Mouse (Mus musculus): ENCODE measurements around the gene Nr2f1.

Nr2f1 gene

DNA sequence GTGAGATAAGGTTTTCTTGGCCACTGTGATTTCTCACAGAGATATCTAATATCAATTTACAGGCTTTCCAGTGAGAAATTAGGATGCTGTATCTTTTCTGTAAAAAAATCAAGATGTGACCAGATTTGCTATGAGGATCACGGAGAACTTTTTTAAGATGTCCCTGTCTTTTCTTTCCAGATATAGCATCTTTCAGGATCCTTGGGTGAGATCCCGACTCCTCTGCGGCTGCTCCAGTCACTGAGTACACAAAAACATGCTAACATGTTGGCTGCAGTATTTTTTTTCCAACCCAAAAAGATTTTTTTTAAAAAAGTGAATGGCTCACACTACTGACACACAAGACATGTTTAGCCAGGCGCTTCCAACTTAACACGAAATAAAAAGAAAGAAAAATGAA is 20.8 kb downstream of the Nr2f1 start:
- DNase-seq, result no peak

DNA sequence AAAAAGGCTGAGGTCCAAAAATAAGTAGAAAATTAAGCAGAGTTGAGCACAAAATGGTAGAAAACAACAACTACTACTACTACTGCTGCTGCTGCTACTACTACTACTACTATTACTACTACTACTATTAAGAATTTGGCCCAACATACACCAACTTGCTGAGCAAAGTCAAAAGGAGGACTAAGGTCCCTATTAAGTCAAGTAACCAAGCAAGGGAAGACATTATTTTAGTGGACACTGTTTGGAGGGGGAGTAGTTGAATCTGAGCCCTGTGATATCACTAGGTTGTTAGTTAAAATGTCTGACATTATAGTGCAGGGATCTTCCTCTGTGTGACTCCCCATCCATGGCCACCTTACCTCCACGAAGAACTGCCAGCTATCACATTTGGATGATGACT is 21.5 kb downstream of the Nr2f1 start:
- no peak for DNase-seq

DNA sequence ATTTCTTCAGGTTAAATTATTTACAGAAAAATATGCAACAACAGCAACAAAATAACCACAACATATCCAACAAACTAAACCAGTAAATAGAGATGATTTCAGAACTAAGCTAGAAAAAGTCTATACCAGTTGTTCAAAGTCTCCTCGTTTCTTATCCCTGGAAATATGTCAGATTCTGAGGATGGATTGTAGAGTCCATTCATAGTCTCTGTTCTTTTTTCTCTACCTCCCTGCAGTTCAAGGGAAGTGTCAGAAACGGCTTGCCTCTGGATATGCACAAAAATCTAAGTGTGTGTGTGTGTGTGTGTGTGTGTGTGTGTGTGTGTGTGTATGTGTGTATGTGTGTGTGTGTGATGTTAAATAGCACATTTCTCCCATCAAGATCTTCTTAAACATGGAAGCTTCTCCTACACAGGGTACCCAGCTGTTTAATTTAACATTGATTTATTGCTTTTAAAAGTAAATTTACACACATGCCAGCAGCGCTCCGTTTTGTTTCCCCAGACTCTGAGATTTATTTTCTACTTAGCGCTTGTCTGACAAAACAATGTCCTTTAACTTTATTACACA is 22.1 kb downstream of the Nr2f1 start:
- no peak for DNase-seq

DNA sequence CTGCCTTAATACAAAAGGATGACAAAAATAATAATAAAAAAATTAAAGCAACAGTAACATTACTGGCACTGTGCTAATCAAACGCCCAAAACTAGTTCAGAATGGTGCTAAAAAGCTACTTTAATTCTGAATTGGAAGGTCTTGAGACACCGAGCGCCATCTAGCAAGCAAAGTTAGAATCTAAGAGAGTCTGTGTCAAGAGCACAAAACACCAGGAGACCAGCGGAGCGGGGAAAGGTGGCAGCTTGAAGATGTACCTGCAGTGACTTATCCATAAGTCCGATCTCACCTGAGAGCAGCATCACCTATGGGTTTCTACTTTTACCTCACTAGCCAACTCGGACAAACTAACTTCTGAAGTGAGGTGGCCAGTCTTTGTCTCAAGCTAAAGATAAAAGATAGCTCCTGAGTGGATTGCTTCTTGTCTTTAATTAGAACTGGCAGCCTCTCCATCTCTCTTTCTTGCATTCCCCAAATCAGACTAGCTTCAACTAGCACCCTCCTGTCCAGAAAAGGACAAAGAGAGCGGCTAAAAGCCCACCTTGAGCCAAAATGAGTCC is 23.7 kb downstream of the Nr2f1 start:
- DNase-seq, result no peak

DNA sequence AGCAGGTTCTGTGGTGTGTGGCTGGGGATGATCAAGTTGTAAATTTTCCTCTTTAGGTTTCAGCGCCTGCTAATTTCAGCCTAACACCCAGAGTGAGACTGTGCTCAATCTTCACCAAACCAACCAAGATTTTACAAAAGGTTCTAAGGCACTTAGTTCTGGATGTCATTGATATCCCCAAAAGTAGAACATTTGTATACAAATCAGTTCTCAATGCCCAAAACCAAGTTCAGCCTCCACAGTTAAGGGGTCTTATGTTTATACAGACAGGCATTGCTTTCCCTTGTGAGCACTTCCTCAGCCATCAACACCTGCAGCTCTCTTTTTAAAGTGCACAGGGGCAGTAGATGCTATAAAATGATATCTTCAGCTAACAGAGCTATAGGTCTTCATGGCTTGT is 24.7 kb downstream of the Nr2f1 start:
- no peak for DNase-seq

DNA sequence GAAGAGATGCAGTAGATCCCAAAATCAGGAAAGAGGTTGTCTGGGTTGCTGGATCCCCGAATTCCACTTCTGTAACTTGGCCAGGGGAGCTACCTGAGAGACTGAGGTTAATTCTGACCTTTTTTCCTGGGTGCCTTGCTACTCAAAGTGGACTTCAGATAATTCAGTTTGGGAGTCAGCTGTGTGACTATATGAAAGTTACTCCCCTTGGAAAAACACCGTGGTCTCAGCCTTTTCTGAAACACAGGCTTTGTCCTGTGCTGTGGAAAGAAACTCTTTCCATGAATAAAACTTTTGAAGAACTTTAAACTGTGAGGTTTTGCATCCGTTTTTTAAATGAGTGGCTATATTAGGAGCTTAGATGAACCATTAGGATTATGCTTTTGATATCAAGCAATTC is 25.4 kb downstream of the Nr2f1 start:
- no peak for DNase-seq

DNA sequence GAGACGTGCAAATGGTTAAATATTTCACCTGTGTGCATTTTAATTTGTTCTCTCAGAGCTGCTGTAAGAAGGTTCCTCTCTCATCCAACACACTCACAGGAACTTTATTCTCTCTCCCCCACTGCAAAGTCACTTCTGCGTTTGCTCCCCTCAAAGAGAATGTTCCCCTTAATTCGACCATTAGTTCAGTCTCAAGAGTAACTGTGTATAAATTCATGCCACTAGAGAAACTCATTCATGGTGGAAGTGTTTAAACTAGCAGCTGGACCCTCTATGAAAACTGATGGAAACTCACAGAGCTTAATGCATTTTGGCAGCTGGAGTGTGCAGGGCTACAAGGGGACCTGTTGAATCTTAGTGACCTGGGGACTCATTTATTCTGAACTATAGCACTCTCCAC is 26.7 kb downstream of the Nr2f1 start:
- no peak for DNase-seq

DNA sequence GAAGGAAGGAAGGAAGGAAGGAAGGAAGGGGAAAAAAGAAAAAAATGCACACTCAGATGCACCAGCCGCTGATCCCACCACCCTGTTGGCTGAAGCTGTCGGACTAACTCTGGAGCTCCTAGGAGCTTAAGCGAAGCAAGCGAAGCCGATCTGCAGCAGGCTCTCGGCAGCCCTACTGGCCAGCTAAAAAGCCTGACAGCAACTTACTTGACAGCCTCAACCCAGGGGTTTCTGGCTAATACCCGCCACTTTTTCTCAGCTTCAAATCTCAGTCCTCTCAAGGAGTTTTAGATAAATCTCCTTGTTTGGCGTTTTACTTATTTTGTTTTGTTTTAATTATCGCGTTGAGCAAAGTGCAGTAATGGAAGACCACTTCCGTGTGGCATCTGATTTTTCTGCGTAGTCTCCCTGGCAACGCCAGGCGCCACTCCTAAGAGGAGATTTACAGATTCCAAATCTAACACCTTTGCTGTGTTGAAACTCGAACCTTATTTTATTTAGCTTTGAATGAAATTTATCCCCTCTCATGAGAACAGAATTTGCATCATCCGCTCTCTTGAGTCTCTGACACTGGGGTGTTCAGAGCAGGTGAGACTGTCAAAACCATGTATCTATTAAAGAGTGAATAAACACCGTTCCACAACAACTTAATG is 27.4 kb downstream of the Nr2f1 start:
- no peak for DNase-seq

DNA sequence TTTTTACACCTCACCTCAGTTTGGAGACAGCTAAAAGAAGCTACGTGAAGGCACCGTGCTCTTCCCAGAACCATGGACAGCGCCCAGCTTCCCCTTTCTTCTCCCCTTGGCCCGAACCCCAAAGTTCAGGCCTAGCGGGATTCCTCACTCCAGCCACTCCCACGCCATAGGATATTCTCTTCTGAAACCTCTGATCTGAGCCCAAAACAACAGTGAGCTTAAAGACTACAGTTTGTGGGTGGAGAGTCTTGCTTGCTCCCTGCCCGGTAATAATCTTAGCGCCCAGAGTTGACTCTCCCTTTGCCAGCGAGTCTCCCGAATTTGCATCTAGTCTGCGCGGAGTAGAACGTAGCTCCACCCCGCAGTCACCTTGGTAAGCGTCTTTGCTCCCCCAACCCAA is 28.2 kb downstream of the Nr2f1 start:
- DNase-seq, result peak; percentile 17

DNA sequence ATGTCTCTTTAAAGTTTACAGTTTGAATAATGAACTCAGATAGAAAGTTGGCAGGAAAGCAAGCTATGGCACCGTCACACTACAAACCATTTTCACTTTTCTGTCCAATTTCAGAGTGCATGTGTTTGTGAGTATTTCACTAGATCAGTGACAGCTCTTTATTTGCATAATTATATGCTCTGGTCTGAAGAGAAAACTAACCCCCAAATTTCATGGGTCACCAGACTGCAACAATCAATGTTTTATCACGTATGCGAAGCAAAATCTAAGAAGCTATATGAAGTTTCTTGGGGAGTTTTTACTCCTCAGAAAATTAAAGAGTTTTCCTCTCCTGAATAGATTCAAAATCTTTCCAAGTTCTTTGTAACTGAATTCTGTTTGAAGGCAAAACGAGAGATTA is 31.4 kb downstream of the Nr2f1 start:
- no peak for DNase-seq

DNA sequence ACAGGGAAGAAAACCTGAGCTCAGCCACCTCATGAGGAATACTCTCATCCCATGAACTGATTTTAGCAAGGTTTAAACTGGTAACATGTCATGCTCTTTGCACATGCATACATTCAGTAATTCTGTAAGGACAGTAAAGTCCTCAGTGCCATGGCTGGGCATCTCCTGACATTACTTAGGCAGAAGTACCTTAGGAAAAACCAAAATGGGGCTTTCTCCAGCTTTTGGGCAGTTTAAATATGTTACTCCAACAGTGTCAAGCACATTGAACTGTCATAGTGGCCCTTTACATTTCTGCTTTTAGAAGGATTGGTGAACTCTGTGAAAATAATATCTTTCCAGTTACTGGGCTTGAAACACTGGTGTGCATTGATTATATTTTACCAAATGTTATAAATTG is 34.6 kb downstream of the Nr2f1 start:
- no peak for DNase-seq

DNA sequence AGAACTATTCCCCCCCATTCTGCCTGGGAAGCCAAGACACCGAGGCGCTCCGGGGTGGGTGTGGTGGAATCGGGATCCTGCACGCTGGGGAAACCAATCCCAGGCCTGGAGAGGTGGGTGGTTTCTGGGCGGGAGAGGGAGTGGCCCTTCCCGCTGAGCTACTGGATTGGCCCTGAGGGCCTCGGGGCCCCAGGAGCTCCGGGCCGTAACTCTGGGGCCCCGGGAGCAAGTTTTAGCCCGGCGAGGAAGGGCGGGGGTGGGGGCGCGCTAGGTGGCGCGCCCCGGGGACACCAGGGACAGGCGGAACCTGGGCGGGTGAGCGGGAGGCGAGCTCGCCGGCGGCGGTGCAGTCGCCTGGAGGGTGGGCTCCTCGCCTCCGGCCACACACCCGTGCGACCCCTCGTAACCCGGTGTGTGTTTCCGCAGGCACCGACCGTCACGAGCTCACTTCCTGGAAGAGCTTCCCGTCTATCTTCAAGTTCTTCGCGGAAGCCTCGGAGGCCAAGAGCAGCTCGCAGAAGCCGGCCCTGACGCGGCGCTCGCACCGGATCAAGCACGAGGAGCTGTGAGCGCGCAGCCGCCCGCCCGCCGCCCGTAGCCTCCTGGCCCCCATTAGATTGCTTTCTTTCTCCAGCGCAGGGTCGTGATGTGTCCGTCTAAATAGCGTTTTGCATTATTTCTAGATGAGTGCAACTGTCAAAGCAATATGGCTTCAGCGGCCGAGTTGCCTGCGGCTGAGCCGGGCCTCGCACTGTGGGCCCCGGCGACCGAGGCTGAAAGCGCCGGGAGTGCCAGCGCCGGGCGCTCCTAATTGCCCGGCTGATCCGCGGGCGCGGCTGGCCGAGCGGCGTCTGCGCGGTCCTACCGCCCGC is 36.2 kb downstream of the Nr2f1 start:
- DNase-seq, result peak; percentile 66

DNA sequence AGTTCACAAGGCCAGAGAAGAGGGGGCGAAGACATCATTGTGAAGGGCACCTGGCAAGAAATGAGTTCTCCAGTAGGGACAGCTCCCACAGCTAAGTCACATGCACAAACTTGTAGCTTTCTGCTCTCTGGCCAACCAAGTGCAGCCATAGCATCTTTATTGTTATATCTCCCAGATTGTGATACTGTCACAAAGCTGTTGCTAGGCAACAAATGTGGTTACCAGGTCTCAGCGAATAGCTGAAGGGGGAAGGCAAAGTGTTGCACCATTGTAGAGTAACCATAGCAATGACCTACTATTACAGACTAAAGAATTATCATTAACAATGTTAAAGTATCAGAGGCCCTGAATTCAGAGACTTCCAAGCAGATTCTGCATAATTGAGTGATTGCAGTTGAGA is 37.4 kb downstream of the Nr2f1 start:
- DNase-seq, result no peak

DNA sequence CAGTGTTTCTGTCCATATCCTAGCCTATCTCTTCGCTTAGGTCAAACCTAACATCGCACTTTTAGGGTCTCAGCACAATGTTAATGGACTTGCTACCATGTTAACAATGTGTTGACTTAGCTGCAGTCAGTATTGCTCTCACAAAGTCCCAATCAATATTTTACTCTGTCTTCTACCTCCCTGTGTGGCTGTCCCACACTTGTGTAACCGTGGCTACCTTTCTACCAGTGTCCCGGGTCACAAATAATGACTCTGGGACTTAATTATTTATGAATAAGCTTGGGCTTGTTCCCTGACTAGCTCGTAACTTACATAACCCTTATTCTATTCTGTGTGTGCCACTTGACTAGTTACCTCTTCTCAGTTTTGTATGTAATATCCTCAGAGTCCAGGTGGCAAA is 42.1 kb downstream of the Nr2f1 start:
- no peak for DNase-seq
